ENCODE assay signal across 11 mouse cellular contexts in genomic region chr14:118782241-118782640, GRCm38 (mm10). TPM values are rescaled to one million over a fixed set of nuclear protein-coding genes. Genes with fewer than 3 reads are reported as not detected.
A peak's percentile ranks its signal among the peaks of the same experiment; 100 is the strongest.
DNase-seq lines count a peak whose midpoint lies in the region; ATAC-seq and TF ChIP-seq lines count a peak whose summit lies in the region.
"Had no signal": no experiment of that assay in that cellular context is flagged by ENCODE, and none has a peak within 500 bp of the region (broad histone marks: within the 10 kb centered on the region; RNA-seq: fewer than 3 reads in every experiment).

No protein-coding gene starts in this region.

- no peaks in the 10 kb centered on the region for H3K27me3 ChIP-seq in kidney, embryonic 16.5 days (ENCODE audit: insufficient read depth, low read length)
- no peaks in the 10 kb centered on the region for H3K27me3 ChIP-seq in CH12.LX (replicated peaks)
- H3K27me3 ChIP-seq in liver, embryonic 15.5 days: peaks cover 6% of the 10 kb centered on the region

- TF ChIP-seq EP300 in CH12.LX (IDR thresholded peaks at IDR 0.05; ENCODE audit: low read length): no peak

- H3K9ac ChIP-seq in kidney, embryonic 16.5 days (replicated peaks; ENCODE audit: low read length): no peak overlapping the region
- no peak overlapping the region for H3K9ac ChIP-seq in CH12.LX (ENCODE audit: insufficient read depth, low read depth)
- H3K9ac ChIP-seq in liver, embryonic 15.5 days: no peak overlapping the region

- TF ChIP-seq CTCF in CH12.LX (conservative IDR thresholded peaks at IDR 0.05 in 1 of 2, IDR thresholded peaks at IDR 0.05 in 1 of 2; ENCODE audit: low read depth in 2 of 2, low read length in 2 of 2): peak in 1 of 2 experiments; percentile 58; a peak in 2 of 4 replicates

- ATAC-seq in kidney, embryonic 16.5 days (ENCODE audit: low FRiP score, low TSS enrichment): no peak; the same call in 1 of the 2 replicates
- ATAC-seq in liver, embryonic 15.5 days (ENCODE audit: insufficient read depth): peak; percentile 84
- no peak for ATAC-seq in cerebellum, adult (ENCODE audit: insufficient number of reproducible peaks, low FRiP score, low TSS enrichment)
- ATAC-seq: hindbrain, embryonic 16.5 days had no signal

- H3K4me1 ChIP-seq in kidney, embryonic 16.5 days (ENCODE audit: insufficient read depth, low read length): no peaks in the 10 kb centered on the region; the same call in 1 of the 2 replicates
- H3K4me1 ChIP-seq in CH12.LX (ENCODE audit: control insufficient read depth in 1 of 2, insufficient read depth in 2 of 2): no peaks in the 10 kb centered on the region
- 0 out of 2 replicates have a peak, but pooled peaks cover 9% of the 10 kb centered on the region for H3K4me1 ChIP-seq in liver, embryonic 15.5 days (replicated peaks)

- no peak for TF ChIP-seq POLR2A in CH12.LX (IDR thresholded peaks at IDR 0.05; ENCODE audit: low read depth, low read length)

- H3K9me3 ChIP-seq in kidney, embryonic 16.5 days (ENCODE audit: low read length): no peaks in the 10 kb centered on the region
- H3K9me3 ChIP-seq in CH12.LX (replicated peaks; ENCODE audit: low read length): no peaks in the 10 kb centered on the region
- H3K9me3 ChIP-seq in liver, embryonic 15.5 days (replicated peaks): no peaks in the 10 kb centered on the region

- no peaks in the 10 kb centered on the region for H3K36me3 ChIP-seq in kidney, embryonic 16.5 days (ENCODE audit: insufficient read depth, low read length)
- H3K36me3 ChIP-seq in CH12.LX (replicated peaks in 1 of 2; ENCODE audit: control insufficient read depth in 1 of 2, insufficient read depth in 1 of 2, low read length in 1 of 2): no peaks in the 10 kb centered on the region
- H3K36me3 ChIP-seq in liver, embryonic 15.5 days (replicated peaks): no peaks in the 10 kb centered on the region

- no peaks in the 10 kb centered on the region for H3K79me2 ChIP-seq in CH12.LX (replicated peaks; ENCODE audit: control insufficient read depth, extremely low read depth, insufficient read depth, poor library complexity, severe bottlenecking)

- no peak overlapping the region for H3K4me3 ChIP-seq in kidney, embryonic 16.5 days (ENCODE audit: low read length)
- H3K4me3 ChIP-seq in CH12.LX (replicated peaks in 1 of 3; ENCODE audit: low read depth in 2 of 3, low read length in 2 of 3, poor library complexity in 1 of 3): no peak overlapping the region
- no peak overlapping the region for H3K4me3 ChIP-seq in liver, embryonic 15.5 days (replicated peaks)

- 59% methylated on average over 3 of the region's 3 CpGs for WGBS in kidney, embryonic 16.5 days
- 23% methylated on average over 3 of the region's 3 CpGs for WGBS in liver, embryonic 15.5 days (ENCODE audit: insufficient replicate concordance)

- H3K4me2 ChIP-seq in kidney, embryonic 16.5 days (replicated peaks; ENCODE audit: low read depth, low read length): no peak overlapping the region
- no peak overlapping the region for H3K4me2 ChIP-seq in CH12.LX (ENCODE audit: insufficient read depth, low read depth, poor library complexity, severe bottlenecking)
- H3K4me2 ChIP-seq in liver, embryonic 15.5 days: no peak overlapping the region

- peak; percentile 35 for TF ChIP-seq RAD21 in CH12.LX (IDR thresholded peaks at IDR 0.05; ENCODE audit: low read depth, low read length)

- H3K27ac ChIP-seq in kidney, embryonic 16.5 days (ENCODE audit: low read length): no peak overlapping the region
- H3K27ac ChIP-seq in CH12.LX (ENCODE audit: insufficient read depth, low read depth): no peak overlapping the region
- H3K27ac ChIP-seq in liver, embryonic 15.5 days (replicated peaks): no peak overlapping the region
- H3K27ac ChIP-seq: macrophage had no signal

- in situ Hi-C loops in CH12.LX (cut with MboI; ENCODE audit: low pct_ligation_motif_present, low pct_unique_long_range_greater_than_20kb, low sequenced_read_pairs): no loop called here

- dilution Hi-C loops in CH12.LX (cut with MboI; ENCODE audit: extremely low pct_ligation_motif_present, extremely low pct_unique_long_range_greater_than_20kb, low sequenced_read_pairs): no loop called here

- peak; percentile 45 for DNase-seq in kidney, adult 11 months
- peak; percentile 10 for DNase-seq in CH12.LX (ENCODE audit: extremely low read depth)
- peak; percentile 40 for DNase-seq in c-Kit-positive CD71-positive TER-119-positive erythroid progenitor cells, embryonic 14.5 days (ENCODE audit: low spot score)
- no peak for DNase-seq in lung, postnatal 36 days
- no peak for DNase-seq in frontal cortex, adult 2 months (ENCODE audit: extremely low spot score in 1 of 2, low spot score in 1 of 2)
- DNase-seq: cerebellum, adult 11 months had no signal

TF ChIP-seq in CH12.LX, 34 proteins besides CTCF, POLR2A, EP300 and RAD21:
- TF ChIP-seq USF2 (conservative IDR thresholded peaks at IDR 0.05; ENCODE audit: low read depth, low read length) (no peak), SMC3 (IDR thresholded peaks at IDR 0.05; ENCODE audit: low read depth, low read length) (peak; percentile 62)

RNA-seq across cellular contexts. Expression of gene Cldn10, which starts 5.5 kb away (rescaled TPM):
- 41.3 and 49.3 TPM in 2 replicates for polyA plus RNA-seq in kidney, embryonic 16.5 days (2015; fragmentation: Nextera tagmentation; extraction: Ambion mirVana)
- total RNA-seq in CH12.LX (2012; rRNA removed) (not detected in 2 replicates), CH12.LX (2014; rRNA removed) (0.18 TPM in 1 of 2 replicates, not detected in the other)
- polyA plus RNA-seq in CH12.LX (2012; ENCODE audit: insufficient read length, low read depth): not detected in 2 replicates
- 0.30 and 0.99 TPM in 2 replicates for polyA plus RNA-seq in liver, embryonic 15.5 days (2015; fragmentation: Nextera tagmentation; extraction: Ambion mirVana)
- polyA plus RNA-seq in frontal cortex, adult 2 months (2012; rRNA removed): 28.5 and 32.5 TPM in 2 replicates
- polyA plus RNA-seq: macrophage had no signal

Comparison
In these comparisons a context has a peak if more than half of its experiments do, and no peak if none do; other contexts are left out.
1. DNase-seq: peak in kidney, adult 11 months (single experiment), CH12.LX (single experiment) and c-Kit-positive CD71-positive TER-119-positive erythroid progenitor cells, embryonic 14.5 days (single experiment); none in lung, postnatal 36 days (single experiment) and frontal cortex, adult 2 months (0 of 2).
2. RNA of gene Cldn10, which starts 5.5 kb away (polyA plus RNA-seq): 41.3 to 49.3 TPM in kidney, embryonic 16.5 days and 28.5 to 32.5 TPM in frontal cortex, adult 2 months; 0.30 to 0.99 TPM in liver, embryonic 15.5 days and not detected in CH12.LX; every median in the first group is over 10 times any median in the second.